Mouse (Mus musculus) lung, adult 2 months (tissue): ENCODE results near the gene Klf1.

Experiments used
- CTCF ChIP-seq: fragments of 200-500 bp; IDR thresholded peaks from 2 replicates; pipeline ENCODE4 v1.5.1; 2011; ENCODE audit warnings: mild to moderate bottlenecking, low read length, control low read depth; ENCODE audit not compliant: insufficient read depth
- POLR2A ChIP-seq: fragments of 200-500 bp; IDR thresholded peaks from 2 replicates; pipeline ENCODE4 v1.6.1; 2011; ENCODE audit warnings: low read depth, mild to moderate bottlenecking, control low read depth, low read length, borderline replicate concordance; ENCODE audit errors: extremely low read depth

DNA sequence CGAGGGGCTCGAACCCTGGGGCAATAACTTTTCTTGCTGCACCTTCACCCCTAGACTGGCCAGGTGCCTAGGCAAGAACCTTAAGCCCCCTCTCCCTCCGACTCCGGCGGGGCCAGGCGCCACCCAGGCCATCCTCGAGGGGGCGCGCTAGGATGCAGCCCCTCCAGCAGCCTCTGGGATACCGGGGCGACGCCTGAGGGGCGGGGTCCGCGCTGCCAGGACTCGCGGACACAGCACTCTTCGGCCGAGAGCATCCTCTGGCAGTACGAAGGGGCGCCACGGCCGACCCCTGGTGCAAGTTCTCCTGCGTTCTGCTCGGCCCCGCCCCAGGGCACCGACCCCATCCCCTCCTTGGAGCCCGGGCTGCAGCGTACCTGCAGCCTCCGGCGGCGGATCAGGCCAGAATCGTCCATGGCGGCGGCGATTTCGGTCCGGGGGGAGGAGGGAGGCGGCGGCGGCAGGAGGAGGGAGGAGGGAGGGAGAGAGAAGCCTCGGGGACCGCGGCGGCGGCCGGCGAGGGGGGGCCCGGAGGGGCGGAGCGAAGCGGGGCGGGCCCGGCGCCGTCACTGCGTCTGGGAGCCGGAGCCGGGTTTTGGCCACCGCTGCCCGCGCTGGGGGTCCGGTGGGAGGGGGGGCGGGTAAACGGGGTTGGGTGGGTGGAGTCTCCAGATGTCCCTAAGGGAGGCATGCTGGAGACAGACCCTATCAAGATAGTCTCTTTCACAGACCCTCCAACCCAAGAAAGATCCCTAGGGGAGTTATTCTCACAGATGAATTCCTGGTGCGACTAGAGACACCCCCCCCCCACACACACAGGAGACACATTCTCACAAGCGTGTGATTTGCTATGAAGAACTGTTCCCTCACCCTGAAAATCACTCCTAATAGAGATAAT lies 44.2 kb downstream of the Klf1 start:
- TF ChIP-seq POLR2A (no peak), CTCF (no peak)
